Mouse (Mus musculus) ES-Bruce4 (cell line): Measurements from ENCODE around the gene Aqp7. TPM values are rescaled to one million over a fixed set of nuclear protein-coding genes. Genes with fewer than 3 reads are reported as not detected.

Experiments used
- H3K27ac ChIP-seq: 2 replicates; pipeline ENCODE4 v1.5.1; 2012; ENCODE audit warnings: low read length, inconsistent platforms; ENCODE audit not compliant: insufficient read depth
- H3K27me3 ChIP-seq: 2 replicates; pipeline ENCODE4 v1.6.1; 2012; ENCODE audit warnings: mild to moderate bottlenecking, low read length, inconsistent platforms; ENCODE audit not compliant: control insufficient read depth, poor library complexity, insufficient read depth, severe bottlenecking
- H3K36me3 ChIP-seq: 2 replicates; pipeline ENCODE4 v1.6.1; 2012; ENCODE audit warnings: inconsistent platforms, mild to moderate bottlenecking, low read length, moderate library complexity; ENCODE audit not compliant: control insufficient read depth, poor library complexity, insufficient read depth, severe bottlenecking
- H3K4me1 ChIP-seq: one replicate; pipeline ENCODE4 v1.8.1; 2011; ENCODE audit warnings: low read length; ENCODE audit not compliant: control insufficient read depth, insufficient read depth
- H3K4me3 ChIP-seq: 2 replicates; pipeline ENCODE4 v1.5.1; 2011; ENCODE audit warnings: low read depth, mild to moderate bottlenecking, low read length
- H3K9ac ChIP-seq: 2 replicates; pipeline ENCODE4 v1.6.1; 2012; ENCODE audit warnings: low read depth, mild to moderate bottlenecking, inconsistent platforms; ENCODE audit not compliant: poor library complexity, severe bottlenecking
- H3K9me3 ChIP-seq: replicated peaks from 2 replicates; pipeline ENCODE4 v1.6.1; 2012; ENCODE audit warnings: mild to moderate bottlenecking, low read length, inconsistent platforms; ENCODE audit not compliant: control insufficient read depth, poor library complexity, insufficient read depth, severe bottlenecking
- CTCF ChIP-seq: IDR thresholded peaks from one replicate; pipeline ENCODE4 v1.8.1; 2011; ENCODE audit warnings: low read depth, low read length
- EP300 ChIP-seq: IDR thresholded peaks from 2 replicates; pipeline ENCODE4 v1.6.1; 2011; ENCODE audit warnings: low read depth, low read length; ENCODE audit not compliant: insufficient read depth
- POLR2A ChIP-seq: IDR thresholded peaks from one replicate; pipeline ENCODE4 v1.8.1; 2011; ENCODE audit warnings: low read length; ENCODE audit not compliant: insufficient read depth
- polyA plus RNA-seq: library from polyadenylated mRNA; stranded (reverse); fragments of >200 nt; gene quantifications from 2 replicates; pipeline ENCODE4 v1.2.4, GENCODE M21; 2011; ENCODE audit warnings: low read depth; ENCODE audit not compliant: missing spikeins, insufficient read depth, insufficient read length

Aqp7 gene
- polyA plus RNA-seq, 1 experiment = not detected

DNA sequence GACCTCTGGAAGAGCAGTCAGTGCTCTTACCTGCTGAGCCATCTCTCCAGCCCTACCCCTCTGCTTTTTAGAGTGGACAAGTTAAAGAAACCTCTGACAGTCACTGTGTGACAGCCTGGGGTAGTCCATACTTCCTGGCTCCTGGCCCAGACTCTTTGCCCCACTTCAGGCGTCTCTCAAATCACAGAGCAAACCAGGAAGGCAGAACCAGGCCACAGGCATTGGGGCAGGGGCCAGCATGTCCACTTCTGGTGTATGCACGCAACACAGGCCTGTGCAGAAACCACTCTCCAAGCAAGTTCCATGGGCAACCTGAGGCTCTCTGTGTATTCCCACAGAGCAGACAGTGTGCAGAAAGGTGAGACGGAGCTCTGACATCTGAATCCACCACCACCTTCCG is 17.3 kb upstream of the Aqp7 start:
- no peak overlapping the region for H3K4me3 ChIP-seq
- no peak overlapping the region for H3K9ac ChIP-seq
- H3K27me3 ChIP-seq = no peaks in the 10 kb centered on the region
- no peaks in the 10 kb centered on the region for H3K9me3 ChIP-seq
- H3K36me3 ChIP-seq = no peaks in the 10 kb centered on the region
- no peak overlapping the region for H3K27ac ChIP-seq
- H3K4me1 ChIP-seq = no peaks in the 10 kb centered on the region
- no peak for TF ChIP-seq CTCF
- no peak for TF ChIP-seq POLR2A
- no peak for TF ChIP-seq EP300

DNA sequence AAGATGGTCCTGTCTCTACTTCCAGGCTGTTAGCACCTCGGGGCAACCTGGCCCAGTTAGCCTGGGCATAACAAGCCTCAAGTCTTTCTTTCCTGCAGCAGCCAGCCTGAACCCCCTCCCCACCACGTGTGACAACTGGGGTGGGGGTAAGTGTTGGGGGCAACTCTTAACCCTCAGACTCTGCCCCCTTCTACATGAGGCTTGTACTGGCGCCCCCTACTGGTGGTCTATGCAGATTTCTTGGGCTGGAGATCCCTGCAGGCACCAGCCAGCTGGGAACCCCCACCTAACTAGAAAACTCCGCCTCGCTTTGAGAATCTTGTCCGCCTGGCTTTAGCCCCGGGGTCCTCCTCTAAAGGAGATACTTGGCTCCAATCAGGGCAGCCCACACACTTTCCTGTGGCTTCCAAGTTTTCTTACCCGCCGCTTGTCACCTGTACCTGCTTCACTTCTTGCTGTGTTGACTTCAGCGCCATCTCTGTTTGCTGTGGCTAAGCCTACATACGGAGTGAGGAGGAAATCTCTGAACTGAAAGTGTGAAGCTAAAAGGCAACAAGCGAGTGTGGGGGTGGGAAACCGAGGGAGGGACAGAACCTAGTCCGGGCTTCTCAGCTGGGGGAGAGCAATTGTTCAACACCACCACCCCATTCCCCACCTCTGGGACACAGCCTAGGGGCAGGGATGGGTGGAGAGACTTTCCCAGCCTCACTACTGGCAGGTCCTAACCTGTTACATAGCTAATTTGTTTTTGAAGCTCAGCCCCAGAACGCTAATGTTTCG is 16.1 kb upstream of the Aqp7 start:
- peak; percentile 75 for TF ChIP-seq CTCF
- TF ChIP-seq EP300 = no peak
- Histone ChIP-seq H3K4me3 (peak overlapping the region; percentile 11), H3K27ac (no peak overlapping the region), H3K4me1 (no peaks in the 10 kb centered on the region), H3K36me3 (no peaks in the 10 kb centered on the region), H3K27me3 (no peaks in the 10 kb centered on the region), H3K9me3 (no peaks in the 10 kb centered on the region), H3K9ac (no peak overlapping the region)

DNA sequence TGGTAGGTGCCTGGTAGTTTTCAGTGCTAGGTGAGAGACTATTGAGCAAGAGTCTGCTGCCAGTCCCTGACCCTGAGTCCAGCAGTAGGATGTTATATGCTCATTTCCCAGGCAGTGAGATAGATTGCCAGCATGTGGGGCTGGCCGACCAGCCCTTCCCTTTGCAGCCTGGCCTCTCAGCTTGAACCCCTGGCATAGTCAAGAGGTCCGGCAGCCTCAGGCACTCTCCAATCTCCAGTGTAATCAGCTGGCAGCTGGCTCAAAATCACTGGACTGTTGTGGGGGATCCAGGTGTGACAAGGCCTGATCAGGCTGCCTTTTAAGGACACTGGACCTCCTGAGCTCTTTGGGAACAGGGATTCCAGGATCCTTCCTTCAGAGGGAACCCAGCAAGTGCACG is 15.4 kb upstream of the Aqp7 start:
- Histone ChIP-seq H3K9ac (no peak overlapping the region), H3K27me3 (no peaks in the 10 kb centered on the region), H3K4me3 (no peak overlapping the region), H3K36me3 (no peaks in the 10 kb centered on the region), H3K4me1 (no peaks in the 10 kb centered on the region), H3K9me3 (no peaks in the 10 kb centered on the region), H3K27ac (no peak overlapping the region)
- no peak for TF ChIP-seq POLR2A
- no peak for TF ChIP-seq CTCF
- TF ChIP-seq EP300 = no peak

DNA sequence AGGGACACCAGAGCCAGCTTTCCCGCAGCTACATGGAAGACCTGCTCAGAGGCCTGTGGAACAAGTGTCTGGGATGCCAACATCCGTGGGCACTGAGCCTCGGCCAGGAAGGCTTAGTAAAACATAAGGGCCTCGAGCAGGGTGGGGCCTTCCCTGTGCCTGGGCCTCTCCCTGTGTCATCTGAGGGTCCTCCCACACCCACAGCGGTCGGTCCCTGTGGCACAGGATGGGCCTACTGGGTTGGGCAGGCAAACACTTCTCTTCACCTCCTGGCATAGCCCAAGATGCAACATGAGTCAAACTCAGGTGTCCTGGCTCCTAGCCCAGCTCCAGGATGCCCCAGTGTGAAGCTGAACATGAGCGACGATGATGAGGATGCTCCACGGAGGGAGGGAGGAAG is 9.4 kb upstream of the Aqp7 start:
- Histone ChIP-seq H3K9me3 (no peaks in the 10 kb centered on the region), H3K27me3 (no peaks in the 10 kb centered on the region), H3K4me3 (no peak overlapping the region), H3K4me1 (no peaks in the 10 kb centered on the region), H3K36me3 (no peaks in the 10 kb centered on the region), H3K9ac (no peak overlapping the region), H3K27ac (no peak overlapping the region)
- TF ChIP-seq POLR2A = no peak
- no peak for TF ChIP-seq EP300
- no peak for TF ChIP-seq CTCF

DNA sequence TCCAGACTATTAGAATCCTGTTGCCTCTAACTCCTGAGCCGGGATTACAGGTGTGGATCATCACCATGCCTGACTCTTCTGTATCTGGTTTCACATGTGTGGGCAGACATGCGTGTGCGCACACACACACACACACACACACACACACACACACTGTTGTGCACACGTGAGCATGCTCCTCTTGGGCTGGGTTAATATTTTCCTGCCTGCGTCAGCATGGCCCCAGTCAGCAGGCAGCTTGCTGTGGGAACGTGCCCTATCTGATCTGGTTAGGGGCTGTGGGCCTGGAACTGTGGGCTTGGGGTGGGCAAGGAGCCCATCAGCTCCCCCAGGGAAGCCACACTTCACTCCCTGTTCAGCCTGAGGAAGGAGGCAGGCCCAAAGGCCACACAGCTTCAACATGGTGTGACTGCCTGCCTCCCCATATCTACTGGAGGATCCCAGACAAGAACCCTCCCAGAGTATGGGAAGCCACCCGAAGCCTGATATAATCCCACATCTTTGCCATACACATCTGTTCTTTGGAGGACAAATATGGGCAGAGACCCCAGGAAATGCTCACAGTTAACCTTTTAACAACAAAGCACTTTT is 8.9 kb upstream of the Aqp7 start:
- Histone ChIP-seq H3K4me1 (no peaks in the 10 kb centered on the region), H3K27me3 (no peaks in the 10 kb centered on the region), H3K9me3 (no peaks in the 10 kb centered on the region), H3K4me3 (no peak overlapping the region), H3K36me3 (no peaks in the 10 kb centered on the region), H3K9ac (no peak overlapping the region), H3K27ac (no peak overlapping the region)
- TF ChIP-seq CTCF (no peak), EP300 (no peak), POLR2A (no peak)

DNA sequence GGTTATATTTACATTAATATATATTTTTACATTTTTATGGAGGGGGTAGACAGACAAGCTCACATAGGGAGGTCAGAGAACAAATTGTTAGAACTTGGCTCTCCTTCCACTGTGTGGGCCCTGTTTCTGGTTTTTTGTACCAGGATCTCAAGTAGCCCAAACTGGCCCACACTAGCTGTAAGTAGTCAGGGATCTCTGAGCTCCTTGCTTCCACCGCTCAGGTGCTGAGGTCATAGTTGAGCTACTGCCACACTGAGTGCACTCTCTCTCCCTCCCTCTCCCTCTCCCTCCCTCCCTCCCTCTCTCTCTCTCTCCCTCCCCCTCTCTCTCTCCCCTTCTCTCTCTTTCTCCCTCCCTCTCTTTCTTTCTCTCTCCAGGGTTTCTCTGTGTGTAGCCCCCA is 8.3 kb upstream of the Aqp7 start:
- no peak overlapping the region for H3K4me3 ChIP-seq
- no peak overlapping the region for H3K27ac ChIP-seq

More for the DNA sequence above, 8.3 kb upstream of the Aqp7 start:
- H3K36me3 ChIP-seq = no peaks in the 10 kb centered on the region
- H3K4me1 ChIP-seq = no peaks in the 10 kb centered on the region
- no peak overlapping the region for H3K9ac ChIP-seq
- TF ChIP-seq CTCF (no peak), POLR2A (no peak), EP300 (no peak)
- H3K9me3 ChIP-seq = no peaks in the 10 kb centered on the region
- H3K27me3 ChIP-seq = no peaks in the 10 kb centered on the region
